Mouse (Mus musculus) adrenal gland, postnatal 36 days (tissue): ENCODE measurements at regions not wholly inside any gene's neighbourhood (a gene's known extent, or its start where the extent isn't known, plus 50 kb on each side); places are given as distances from the start of the nearest gene placed in this dataset.

ENCODE experiments used
- DNase-seq, 2 experiments: peaks; one replicate each; pipeline ENCODE4 v3.0.0; 2021; ENCODE audit warnings: mixed read lengths in 1 of 2

DNA sequence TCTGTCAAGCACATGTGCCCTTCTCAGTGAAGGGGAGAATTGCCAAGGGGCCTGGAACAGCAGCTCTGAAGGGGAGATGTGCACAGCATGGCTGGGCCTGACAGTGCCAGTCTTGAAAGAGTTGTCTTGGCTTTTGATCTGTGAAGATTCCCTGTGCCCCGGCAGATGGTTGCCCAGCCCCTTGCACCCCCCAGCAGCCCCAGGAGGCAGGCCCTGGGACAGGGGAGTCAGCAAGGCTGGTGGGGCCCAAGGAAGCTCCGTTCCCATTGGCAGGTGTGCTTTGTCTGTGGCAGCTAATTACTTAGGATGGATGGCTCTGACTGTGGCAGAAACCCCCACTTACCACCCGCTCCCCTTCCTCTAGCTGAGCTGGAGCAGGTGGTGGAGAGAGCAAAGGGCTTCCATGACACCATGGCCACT lies 58.6 kb downstream of the Tspan17 start:
- DNase-seq = no peak

DNA sequence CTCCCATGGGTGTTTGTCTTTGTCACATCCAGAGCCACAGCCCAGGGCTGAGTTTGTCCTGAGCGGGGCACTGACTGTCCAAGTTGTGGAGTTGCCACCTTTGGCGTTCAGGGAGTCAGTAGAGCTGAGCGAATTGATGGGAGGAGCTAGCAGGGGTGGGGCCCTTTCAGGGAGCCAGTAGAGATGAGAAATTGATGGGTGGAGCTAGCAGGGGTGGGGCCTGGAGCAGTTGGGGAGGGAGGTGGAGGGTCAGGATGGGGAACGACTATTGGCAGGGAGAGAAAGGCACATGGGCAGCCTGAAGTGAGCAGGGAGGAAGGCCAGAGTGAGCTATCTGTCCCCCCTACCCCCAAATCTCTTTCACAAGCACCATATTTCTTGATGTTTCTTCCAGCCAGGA lies 62.0 kb downstream of the Tspan17 start:
- DNase-seq = no peak

- DNase-seq = no peak
These were observed 66.4 kb downstream of the Tspan17 start for GRCm38 (mm10) chr13:54855333-54856238.

DNA sequence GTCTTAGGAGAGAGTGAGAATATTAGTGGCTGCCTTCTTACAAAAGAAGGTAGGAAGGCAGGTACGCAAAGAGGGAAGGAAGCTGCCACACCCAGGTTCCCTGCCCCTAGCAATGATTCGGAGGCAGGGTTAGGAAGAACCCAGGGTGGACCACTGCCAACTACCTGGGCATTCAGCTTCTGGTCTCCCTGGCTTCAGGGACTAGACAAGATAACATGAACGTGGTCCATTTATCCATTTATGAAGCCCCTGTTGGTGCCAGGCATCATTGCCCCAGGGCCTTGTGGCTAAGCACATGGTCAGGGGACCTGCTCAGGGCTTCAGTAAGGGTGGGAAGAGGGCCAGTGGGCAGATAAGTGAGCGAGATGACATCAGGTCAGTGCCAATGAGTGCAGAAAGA lies 73.8 kb downstream of the Tspan17 start:
- DNase-seq = no peak

GRCm38 (mm10) chr13:54864048-54864447 lies 74.9 kb downstream of the Tspan17 start:
- no peak for DNase-seq

DNA sequence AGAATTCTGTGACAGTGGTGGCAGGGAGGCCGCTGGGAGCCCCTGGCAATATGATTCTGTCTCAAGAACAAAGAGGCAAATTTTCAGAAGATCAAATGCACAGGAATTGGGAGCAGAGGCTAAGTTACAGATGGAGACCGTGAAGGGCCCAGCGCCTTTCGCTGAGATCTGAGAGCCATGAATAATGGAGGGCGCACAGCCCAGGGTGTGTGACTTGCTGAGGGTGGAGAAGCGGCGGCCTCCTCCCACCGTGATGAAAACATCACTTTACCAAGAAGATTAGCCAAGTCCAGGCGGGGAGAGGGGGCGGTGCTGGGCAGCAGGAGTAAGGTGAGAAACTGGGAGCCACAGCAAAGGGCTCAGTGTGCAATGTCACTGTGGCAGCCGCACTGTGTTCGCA lies 77.2 kb upstream of the Unc5a start:
- DNase-seq = no peak

GRCm38 (mm10) chr13:54873882-54874281 lies 75.3 kb upstream of the Unc5a start:
- no peak for DNase-seq

DNA sequence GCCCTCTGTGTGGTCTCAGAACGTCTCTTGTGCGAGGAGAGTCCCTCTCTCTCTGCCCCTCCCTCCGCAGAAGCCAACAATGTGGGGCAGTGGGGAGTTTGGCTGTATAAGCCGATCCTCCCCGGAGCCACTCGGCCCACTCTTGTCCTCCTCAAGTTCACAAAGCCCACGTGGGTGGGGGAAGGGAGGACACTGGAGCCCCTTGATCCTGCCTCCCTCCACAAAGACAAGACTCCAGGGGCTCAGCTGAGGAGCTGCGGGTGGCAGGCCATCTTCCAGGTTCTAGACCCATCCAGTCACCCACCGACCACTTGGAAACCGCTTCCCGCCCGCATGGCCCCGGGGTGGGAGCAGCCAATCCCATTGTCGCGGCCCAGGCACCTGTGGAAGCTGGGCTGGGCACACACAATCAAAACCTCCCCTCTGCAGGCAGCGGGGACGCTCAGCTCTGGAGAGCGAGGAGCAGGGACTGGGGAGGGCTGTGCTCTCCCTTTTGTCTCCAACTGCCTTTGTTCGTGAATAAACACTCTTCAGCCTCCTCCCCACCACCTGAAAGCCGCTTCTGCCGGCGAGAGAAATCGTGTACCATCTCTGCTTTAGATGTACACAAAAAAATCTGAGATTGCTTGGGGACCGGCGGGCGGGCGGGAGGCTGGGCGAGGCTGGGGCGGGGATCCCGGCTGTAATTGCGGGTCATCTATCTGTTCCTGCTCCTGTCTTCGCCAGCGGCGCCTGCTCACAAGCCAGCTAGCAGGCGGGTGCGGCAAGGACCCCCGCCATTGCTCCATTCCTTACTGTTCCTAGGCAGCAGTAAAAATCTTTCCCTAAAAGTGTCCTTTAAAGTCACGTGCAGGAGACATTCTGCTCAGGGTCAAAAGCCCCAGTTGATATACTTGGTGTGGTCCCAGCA lies 74.7 kb upstream of the Unc5a start:
- no peak for DNase-seq

- DNase-seq = peak in 1 of 2 experiments; percentile 16
These were observed 72.7 kb upstream of the Unc5a start for GRCm38 (mm10) chr13:54876556-54876955.

DNA sequence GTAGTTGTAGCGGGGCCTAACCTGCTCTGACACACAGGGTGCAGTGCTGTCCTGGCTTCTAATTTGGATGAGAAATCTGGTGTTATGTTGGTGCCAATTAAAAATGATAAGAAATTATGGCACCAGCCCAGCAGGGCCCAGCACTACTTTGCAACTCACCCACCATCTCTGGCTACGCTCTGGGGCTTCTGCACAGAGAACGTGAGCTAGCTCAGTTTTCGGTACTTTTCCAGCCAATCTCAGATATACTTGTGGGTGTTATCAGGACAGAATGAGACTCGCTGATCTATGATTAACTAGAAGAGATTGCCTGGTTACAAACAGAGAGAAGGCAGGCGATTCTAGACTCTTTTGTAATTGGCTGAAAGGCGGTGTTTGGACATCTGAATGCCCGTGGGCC lies 71.6 kb upstream of the Unc5a start:
- no peak for DNase-seq

DNA sequence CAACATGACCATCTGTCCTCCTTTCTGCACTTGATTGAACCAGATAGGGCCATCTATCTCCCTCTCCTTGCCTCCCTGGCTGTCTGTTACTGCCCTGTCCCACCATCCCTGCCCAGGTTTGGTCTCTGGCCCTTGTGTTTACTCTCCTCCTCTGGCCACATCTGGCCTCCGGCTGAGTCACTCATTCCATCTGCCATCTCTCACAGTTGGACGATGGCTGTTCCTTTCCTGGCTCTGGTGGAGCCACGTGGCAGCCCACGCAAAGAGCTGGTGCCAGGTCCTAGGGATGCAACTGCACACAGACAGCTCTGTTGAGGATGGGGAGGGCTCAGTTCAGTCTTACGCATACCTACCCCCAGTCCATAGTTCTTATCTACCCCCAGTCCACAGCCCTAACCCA lies 69.9 kb upstream of the Unc5a start:
- no peak for DNase-seq

- DNase-seq = no peak
These were observed 69.0 kb upstream of the Unc5a start for GRCm38 (mm10) chr13:54880204-54880603.

DNA sequence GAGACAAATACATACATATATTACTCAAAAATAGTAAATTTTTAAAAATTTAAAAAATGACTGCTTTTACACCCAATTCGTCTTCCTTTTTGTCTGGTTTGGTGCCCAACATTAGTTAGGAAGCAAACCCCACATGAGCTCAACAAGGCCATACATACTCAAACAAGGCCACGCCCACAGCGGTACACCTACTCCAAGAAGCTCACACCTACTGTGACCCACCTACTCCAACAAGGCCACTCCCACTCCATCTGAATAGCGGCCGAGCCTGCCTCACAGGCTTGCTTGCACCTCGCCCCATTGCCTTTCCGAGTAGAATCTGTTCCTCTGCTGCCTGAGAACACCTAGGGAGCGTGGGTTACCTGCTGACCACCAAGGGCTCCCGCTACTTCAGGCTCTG lies 66.4 kb upstream of the Unc5a start:
- no peak for DNase-seq

GRCm38 (mm10) chr13:54883748-54884708 lies 65.2 kb upstream of the Unc5a start:
- no peak for DNase-seq

DNA sequence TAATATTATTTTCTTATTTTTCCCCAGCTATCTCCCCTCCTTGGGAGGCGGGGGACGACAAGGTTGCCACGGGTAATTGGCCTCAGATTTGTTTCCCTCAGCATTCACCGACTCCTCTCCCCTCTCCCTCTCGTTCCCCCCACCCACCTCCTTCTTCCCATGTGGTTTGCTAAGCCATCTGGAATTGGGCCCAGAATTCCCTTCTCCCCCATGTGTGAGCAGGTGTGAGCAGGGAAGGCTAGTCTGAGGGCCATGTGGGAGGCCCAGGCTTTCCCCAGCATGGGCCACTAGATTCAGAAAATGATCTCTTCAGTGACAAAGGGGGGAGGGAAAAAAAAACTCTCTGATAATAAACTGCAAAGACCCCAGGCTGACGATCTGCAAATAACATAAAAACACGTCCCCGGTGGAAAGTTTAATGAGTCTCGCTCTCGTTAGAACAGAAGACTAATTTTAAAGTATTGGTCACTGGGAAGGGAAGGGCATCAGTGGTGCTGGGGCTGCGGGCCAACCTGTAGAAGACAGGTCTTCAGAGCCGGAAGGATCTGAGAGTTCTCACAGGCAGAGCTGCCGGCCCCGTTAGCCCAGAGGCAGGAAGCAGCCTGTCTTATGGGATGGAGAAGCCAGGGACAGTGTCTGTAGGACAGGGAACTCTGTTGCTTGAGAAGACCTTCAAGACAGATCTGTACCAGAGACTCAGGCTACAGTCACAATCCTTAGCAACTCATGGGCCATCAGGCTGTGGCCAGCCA lies 64.3 kb upstream of the Unc5a start:
- DNase-seq = no peak

GRCm38 (mm10) chr13:54887366-54887921 lies 61.8 kb upstream of the Unc5a start:
- DNase-seq = no peak

DNA sequence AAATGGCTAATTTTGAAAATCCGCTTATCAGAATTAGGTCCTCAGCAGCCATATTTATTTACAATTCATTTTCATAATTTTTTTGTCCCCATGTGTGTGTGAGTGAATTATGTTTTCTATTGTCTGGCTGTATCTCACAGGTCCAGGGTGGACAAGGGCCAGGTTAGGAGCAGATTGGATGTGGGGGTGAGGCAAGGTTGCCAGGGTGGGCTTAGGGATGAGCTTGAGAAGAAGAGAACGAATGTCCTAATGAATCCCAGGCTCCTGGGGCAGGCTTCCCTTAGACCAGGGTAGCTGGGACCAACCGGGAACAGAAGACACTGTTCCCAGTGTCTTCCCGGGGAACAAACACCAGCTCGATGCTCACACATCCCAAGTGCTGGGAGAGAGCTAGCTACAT lies 61.2 kb upstream of the Unc5a start:
- no peak for DNase-seq

DNA sequence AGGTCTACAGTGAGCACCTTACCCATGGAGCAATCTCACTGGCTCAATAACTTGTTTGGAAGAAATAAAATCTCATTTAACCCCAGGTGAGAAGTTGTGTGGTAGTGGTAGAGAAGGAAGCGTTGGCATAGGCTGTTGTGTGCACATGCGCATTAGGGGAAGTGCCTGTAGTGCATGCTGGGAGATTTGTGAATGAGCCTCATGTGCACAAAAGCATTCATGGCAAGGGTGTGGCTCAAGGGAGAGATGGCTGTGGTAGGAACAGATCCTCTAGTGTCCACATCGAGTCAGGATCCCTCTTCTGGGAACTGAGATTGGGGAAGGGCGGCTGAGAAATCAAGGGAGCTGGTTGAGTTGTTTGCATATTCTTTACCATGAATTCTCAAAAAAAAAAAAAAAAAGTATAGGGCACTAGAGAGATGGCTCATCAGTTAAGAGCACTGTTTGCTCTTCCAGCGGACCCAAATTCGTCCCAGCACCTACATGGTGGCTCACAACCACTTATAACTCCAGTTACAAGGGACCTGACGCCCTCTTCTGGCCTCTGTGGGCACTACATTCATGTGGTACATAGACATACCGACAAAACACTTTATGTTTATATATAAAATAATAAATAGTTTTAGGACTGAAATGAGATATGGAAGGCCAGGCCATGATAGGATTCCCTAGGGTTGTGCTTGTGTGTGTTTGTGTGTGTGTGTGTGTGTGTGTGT lies 59.4 kb upstream of the Unc5a start:
- no peak for DNase-seq

DNA sequence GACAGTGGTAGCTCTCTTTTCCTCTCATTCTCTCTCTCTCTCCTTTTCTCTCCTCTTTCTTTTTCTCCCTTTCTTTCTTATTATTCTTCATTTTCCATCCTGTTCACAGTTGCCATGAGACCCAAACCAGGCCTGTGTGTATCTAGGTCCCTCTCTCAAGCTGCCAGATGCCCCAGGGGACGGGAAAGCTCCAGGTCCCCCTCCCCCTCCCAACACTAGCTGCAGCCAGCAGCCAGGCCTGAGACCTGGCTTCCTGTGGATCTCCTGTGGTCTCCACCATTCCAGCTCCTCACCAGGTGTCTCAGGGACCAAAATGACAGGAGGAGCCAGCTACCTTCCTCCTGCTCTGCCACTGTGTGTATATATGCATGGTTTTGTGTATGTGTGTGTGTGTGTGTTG lies 56.6 kb upstream of the Unc5a start:
- no peak for DNase-seq

DNA sequence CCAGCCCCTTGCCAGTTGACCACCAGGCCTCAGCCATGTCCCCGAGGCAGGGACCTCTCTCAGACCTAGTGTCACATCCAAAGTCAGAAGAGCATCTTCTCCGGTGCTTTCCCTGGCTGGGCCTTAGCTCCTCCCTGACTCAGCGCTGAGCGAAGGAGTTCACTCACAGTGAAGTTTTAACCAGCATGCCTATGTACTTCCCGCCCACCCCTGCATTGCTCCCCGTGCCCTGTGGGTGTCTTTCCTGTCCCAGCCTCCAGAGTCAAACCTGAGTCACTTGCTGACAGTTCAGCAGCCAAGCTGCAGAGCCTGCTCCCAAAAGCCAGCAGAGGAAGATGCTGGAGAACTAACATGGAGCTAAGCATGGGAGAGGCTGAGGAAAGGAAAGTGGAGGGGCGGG lies 55.6 kb upstream of the Unc5a start:
- DNase-seq = no peak
